Mouse (Mus musculus) kidney, adult 9 months (tissue): ENCODE results near the gene Ddx56.

Experiments used
- DNase-seq: peaks from one replicate; pipeline ENCODE4 v3.0.0; 2022

Gene Ddx56

DNA sequence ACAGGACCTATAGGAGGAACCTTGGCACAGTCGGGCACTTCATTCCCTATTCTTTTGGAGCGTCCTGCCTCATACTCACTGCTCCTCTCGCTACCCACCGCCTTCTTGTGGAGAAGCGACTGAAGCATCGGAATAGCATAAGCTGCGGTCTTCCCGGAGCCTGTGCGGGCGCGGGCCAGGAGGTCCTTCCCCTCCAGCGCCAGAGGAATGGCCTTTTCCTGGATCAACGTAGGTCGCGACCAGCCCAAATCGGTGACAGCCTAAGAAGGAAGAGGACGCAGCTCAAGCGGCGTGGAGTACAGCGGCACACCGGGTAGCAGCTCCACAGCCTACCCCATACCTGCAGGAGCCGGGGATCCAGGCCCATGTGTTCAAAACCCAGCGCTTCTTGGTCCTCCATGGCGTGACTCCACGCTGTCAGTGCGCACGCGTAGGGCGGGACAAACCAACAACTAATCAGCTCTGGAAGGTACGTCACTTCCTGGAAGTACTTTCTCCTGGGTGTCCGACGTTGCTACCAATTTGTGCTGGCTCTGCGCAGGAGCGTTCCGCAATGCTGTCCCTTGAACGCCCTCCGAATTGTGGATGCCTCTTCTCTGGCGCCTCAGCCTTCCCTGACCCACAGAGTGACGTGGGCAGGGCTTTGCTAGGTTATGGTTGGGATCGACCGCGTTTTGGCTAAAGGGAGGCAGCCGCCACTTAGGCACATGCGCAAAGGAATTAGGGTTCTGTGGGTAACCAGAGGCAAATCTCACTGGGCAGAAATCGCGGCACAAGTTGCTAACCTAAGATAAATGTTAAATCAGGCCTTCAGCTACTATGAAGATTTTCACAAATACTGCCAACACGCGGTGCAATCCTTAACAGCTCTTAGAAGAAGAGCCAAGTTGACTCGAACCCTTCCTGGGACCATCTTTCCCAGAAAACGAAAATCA is at the start of gene Ddx56:
TSS of gene Ddx56 (minus strand) at position 453 of the 935 bp plus-strand sequence.
- DNase-seq, result peak; percentile 97

DNA sequence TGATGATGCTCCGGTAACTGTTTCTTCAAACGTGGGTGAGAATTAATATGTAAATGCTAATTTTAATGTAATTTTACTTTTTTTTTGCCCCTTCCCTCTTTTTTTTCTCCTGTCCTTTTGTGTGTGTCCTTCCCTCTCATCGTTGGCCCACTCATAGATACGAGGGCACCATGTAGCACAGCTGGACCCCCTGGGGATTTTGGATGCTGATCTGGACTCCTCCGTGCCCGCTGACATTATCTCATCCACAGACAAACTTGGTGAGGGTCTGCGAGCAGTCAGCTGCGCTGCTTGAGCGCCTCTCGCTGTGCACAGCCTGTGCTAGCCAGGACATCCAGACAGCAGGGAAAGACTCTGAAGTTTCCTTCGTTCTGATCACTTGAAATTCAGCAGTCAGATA is 49.2 kb upstream of the Ddx56 start:
- DNase-seq, result no peak

GRCm38 (mm10) chr11:6313874-6314406 is 46.4 kb upstream of the Ddx56 start:
- DNase-seq, result no peak

DNA sequence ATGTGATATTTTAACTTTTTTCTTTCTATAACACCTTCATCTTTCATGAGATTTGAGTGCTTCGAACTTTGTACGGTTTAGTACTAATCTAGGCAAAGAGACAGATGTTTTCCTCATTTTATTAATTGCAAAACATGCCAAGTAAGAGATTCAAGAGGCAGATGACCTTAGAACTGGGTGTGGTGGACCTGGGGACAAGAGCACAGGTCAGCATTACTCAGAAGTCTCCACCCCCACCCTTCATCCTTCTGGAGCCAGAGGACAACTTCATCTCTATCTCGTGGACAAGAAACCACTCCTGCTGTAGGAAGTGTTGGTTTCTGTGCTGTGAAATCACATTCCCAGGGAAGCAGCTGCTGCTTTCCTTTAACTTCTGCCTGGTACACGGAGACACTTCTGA is 40.6 kb upstream of the Ddx56 start:
- DNase-seq, result peak; percentile 84

DNA sequence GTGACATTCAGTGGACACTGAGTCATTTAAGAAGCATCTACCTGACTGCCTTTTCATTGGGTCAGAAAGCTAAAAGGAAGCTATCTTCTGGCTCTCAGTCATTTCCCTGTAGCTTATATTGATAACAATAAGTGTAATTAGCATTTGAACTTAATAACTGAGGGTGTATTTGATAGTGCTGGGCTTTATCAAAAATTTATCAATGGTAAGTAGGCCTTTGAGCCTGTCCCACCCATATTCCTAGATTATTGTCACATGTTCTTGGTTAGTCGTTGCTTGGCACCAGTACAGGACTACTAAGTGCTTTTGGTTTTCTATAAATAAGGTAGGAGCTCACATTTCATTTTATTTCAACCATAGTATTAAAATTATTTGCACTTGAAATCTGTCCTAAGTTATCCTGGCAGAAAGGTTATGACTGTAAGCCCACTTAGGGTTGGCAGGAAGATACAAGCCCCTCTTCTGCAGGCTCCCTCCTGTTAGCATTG is 38.4 kb upstream of the Ddx56 start:
- no peak for DNase-seq

DNA sequence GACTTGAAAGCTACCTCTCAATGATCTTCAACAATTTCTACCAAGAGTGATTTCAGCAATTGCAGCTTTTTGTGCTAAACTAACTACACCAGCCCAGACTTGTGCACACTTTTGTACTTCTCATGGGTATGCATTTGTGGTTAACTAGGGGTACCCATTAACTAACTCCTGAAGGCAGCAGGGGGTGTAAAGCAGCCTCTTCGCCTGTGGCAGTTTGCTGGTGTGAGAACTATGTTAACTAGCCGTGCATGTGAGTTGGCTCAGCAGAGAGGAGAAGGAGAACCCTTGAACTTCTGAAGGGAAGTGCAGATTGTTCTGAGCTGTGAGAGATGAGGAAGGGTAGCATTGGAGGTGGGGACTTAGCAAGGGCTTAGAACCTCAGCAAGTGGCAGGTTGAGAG is 35.2 kb upstream of the Ddx56 start:
- peak; percentile 70 for DNase-seq

- DNase-seq, result no peak
These were observed 31.9 kb upstream of the Ddx56 start for GRCm38 (mm10) chr11:6299435-6299834.

GRCm38 (mm10) chr11:6296077-6296476 is 28.5 kb upstream of the Ddx56 start:
- no peak for DNase-seq

DNA sequence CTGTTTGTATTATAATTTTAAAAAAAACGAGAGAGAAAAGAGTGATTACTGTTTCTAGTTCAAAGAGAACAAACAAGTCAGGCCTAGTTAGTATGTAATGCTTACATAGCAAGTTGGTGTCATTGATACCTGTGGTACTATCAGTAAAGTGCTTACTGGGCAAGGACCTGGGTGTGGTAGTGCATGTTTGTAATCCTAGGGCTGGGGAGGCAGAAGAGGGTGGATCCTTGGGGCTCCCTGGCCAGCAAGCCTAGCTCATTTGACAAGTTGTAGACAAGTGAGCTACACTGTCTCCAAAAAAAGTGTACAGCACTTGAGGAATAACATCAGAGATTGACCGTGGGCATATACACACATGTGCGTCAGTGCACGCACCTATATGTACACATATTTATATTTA is 27.1 kb upstream of the Ddx56 start:
- DNase-seq, result no peak

- peak; percentile 68 for DNase-seq
These were observed 26.0 kb upstream of the Ddx56 start for GRCm38 (mm10) chr11:6293601-6294000.

GRCm38 (mm10) chr11:6292988-6293349 is 25.4 kb upstream of the Ddx56 start:
- DNase-seq, result no peak

DNA sequence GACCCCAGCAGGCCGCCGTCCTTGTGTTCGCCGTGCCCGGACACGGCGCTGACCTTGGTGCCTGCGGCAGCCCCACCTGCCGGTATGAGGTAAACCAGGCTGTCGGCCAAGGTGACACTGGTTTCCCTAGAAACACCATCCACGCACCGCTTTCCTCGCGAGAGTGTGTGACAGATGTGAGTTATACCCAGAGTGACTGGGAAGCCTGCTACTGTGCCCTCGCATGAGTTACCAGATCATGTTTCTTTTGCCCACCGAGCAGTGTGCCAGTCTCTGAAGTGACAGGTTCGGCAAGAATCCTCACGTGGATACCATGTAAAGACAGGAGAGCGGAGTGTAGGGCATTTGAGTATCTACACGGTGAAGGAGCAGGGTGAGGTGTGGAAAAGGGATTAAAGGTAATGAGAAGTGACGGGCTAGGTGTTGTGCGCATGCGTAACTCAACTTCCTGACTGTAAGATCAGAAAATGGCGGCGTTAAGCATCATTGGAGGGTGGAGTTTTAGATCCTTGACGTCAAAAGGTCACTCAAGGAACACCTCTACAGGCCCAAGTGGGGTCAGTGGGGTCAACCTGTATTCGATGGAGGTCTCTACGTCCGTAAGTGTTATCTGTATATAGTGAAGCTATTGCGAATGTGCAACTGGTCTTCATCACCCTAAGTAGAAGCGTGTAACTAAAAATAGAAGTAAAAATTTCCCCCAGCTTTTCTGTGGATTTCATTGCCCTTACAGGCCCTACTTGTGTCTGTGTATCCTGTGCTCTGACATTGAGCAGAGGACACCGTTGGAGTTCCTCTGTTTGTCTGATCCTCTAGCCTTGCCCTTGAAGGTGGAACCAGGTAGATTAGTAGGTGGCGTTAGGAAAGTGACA is 24.8 kb upstream of the Ddx56 start:
- DNase-seq, result peak; percentile 93

DNA sequence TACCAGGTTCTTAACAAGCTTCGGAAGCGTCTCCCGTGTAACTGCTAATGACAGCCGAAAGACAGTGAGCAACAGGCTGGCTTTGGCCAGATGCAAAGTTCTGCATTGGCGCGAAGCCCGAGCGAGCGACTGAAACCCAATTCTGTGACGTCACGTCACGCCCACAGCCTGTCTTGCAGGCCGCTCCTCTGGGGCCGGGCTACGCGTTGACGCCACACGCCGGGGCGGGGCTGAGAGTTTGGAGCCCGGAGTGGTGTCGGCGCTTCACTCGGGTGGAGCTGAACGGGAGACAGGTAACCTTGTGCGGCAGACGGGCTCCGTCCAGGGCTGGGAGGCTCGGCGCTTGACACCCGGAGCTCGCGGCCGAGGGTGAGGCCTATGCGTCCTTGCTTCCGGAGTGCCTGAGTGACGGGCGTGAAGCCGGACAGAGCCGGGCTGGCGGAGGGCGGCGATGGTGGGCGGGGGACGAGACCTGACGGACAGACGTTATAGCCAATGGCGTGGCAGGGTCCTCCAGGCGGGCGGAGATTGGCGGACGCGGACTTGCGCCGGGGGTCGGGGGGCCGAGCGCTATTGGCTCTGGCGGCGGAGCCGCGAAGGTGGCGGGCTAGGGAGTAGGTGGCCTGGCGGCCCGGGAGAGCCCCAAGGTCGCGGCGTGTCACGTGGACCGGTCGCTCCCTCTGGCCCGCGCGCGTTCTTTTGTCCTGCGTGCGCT is 24.0 kb upstream of the Ddx56 start, which contains the start of gene Ogdh:
TSS of gene Ogdh (plus strand) at position 233 of the 715 bp plus-strand sequence.
- peak; percentile 99 for DNase-seq

DNA sequence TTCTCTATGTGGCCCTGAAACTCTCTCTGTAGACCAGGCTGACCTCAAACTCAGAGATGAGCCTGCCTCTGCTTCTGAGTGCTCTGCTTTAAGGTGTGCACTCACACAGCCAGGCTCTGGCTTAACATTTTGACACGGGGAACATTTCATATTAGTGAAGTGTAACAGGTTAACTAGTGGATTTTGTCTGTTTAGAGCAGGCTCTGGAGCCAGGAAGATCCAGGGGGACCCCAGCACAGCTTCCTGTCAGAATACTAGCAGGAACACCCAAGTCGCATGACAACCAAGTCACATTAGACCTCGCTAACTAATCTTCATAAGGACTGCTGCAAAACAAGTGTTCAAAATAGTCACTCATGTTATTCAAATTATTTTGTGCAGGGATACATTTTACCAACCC is 23.3 kb upstream of the Ddx56 start:
- DNase-seq, result no peak

DNA sequence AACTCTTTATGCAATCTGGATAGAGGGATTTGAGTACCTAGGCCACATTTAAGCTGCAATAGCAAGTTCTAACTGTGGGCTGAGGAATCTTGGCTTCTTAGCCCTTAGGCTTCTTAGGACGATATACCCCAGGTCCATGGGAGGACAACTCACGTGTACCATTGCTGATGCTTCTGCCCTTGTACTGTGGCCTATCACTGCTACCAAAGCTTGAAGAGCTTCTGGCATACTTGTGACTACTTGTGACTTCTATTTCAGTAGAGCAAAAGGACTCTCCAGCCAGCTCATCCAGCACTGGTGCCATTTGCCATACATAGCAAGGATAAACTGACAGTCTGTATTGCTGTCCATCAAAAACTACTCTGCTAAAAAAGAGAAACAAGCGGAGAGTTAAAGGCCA is 22.6 kb upstream of the Ddx56 start:
- no peak for DNase-seq

GRCm38 (mm10) chr11:6282940-6283339 is 15.4 kb upstream of the Ddx56 start:
- no peak for DNase-seq

GRCm38 (mm10) chr11:6276466-6276865 is 8.9 kb upstream of the Ddx56 start:
- DNase-seq, result peak; percentile 42

DNA sequence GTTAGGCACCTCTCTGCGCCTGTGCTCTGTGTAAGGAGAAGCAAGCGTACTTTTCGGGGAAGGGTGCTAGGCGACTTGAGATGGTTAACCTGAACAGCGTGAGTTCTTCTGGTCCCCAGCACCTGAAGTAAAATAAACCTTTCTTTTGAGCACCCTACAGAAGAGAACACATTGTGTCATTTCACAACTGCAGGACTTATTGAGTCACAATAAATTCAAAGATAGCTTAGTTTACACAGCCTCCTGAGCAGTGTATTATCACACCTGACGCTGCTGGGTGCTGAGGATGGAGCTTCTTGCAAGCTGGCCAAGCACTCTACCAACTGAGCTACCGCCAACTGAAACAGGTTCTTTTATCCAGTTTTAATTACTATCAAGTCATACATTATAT is 7.5 kb upstream of the Ddx56 start:
- no peak for DNase-seq

- DNase-seq, result peak; percentile 99
These were observed 7.0 kb upstream of the Ddx56 start, which contains the start of gene Tmed4 for GRCm38 (mm10) chr11:6274387-6275093. Gene Tmed4, minus strand, starts transcription at chr11:6274870.

DNA sequence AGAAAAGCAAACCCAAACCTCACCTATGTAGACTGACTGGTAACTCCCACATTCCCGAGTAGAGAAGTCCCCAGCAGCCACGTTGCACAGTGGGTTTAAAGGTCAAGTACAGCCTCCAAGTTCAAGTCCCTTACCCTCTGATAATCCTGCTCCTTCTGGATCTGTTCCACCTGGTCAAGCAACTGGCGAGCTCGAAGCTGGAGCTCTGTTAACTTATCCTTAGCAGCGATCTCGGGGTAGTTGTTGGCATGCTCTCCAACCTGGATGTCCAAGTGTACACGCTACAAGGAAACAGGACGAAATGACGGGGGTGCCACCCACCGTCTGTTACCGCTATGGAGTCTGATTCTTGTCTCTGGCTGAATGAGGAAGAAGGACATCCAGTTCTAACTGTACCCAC is 6.0 kb upstream of the Ddx56 start:
- peak; percentile 62 for DNase-seq

DNA sequence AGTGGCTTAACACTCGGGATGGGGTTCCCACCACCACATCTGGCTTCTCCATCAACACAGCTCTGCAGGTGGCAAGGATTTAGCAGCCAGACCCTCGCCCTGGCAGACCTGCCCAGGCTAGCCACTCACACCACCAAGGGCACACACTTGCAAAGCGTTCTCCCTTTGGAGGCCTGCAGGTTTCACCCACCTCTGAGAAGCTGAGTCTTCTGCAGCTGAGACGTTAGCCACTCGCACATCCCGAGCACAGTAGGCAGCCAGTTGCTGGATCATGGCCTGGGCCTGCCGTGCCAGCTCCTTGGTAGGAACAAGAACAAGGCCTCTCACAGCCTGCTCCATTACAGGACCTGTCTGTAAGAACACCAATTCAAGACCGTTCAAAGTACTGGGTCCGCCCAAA is 951 bp downstream of the Ddx56 start:
- DNase-seq, result no peak
